In genomic region chr5:38560586-38561425, GRCm38 (mm10) we compare ENCODE assay signal across 8 mouse cellular contexts. TPM values are rescaled to one million over a fixed set of nuclear protein-coding genes. Genes with fewer than 3 reads are reported as not detected.
DNase-seq lines count a peak whose midpoint lies in the region; ATAC-seq and TF ChIP-seq lines count a peak whose summit lies in the region.

No protein-coding gene starts in this region.

- H3K27ac ChIP-seq in embryonic facial prominence, embryonic 10.5 days (replicated peaks): peak overlapping the region; percentile 97
- peak overlapping the region; percentile 93 for H3K27ac ChIP-seq in liver, postnatal 0 days (ENCODE audit: low read depth)
- H3K27ac ChIP-seq in neural tube, embryonic 14.5 days (ENCODE audit: low read depth, low read length): peak overlapping the region; percentile 80

- 1% methylated on average over 41 of the region's 41 CpGs for WGBS in embryonic facial prominence, embryonic 10.5 days
- under 1% methylated on average over 27 of the region's 41 CpGs for WGBS in liver, postnatal 0 days (ENCODE audit: insufficient replicate concordance)
- WGBS in neural tube, embryonic 14.5 days: 1% methylated on average over 40 of the region's 41 CpGs

- no peaks in the 10 kb centered on the region for H3K9me3 ChIP-seq in embryonic facial prominence, embryonic 10.5 days
- no peaks in the 10 kb centered on the region for H3K9me3 ChIP-seq in liver, postnatal 0 days (ENCODE audit: low read length)
- no peaks in the 10 kb centered on the region for H3K9me3 ChIP-seq in neural tube, embryonic 14.5 days (ENCODE audit: control insufficient read depth, low read length)

- DNase-seq in CD8-positive naive resting alpha-beta T cell, adult 2 months (ENCODE audit: low read depth in 2 of 2, low spot score in 2 of 2): peak; percentile 51 to 59
- DNase-seq in adrenal gland, postnatal 10 days: peak; percentile 55
- DNase-seq in embryonic facial prominence, embryonic 10.5 days (ENCODE audit: low spot score): no peak
- DNase-seq in heart, adult 9 months (ENCODE audit: low spot score in 2 of 2): peak; percentile 54 to 71
- peak; percentile 70 to 72 for DNase-seq in kidney, adult 8-10 months
- DNase-seq in liver, postnatal 0 days: peak; percentile 70
- DNase-seq in thymus, postnatal 36 days: peak; percentile 47 to 69

- peak overlapping the region; percentile 93 for H3K4me2 ChIP-seq in liver, postnatal 0 days (ENCODE audit: low read depth, low read length)
- H3K4me2 ChIP-seq in neural tube, embryonic 14.5 days (ENCODE audit: low read depth, low read length): peak overlapping the region; percentile 94

- H3K9ac ChIP-seq in liver, postnatal 0 days (replicated peaks): peak overlapping the region; percentile 89
- H3K9ac ChIP-seq in neural tube, embryonic 14.5 days (replicated peaks; ENCODE audit: low read depth, low read length): peak overlapping the region; percentile 82

- peaks cover 32% of the 10 kb centered on the region for H3K4me1 ChIP-seq in embryonic facial prominence, embryonic 10.5 days
- H3K4me1 ChIP-seq in liver, postnatal 0 days (ENCODE audit: insufficient read depth): peaks cover 23% of the 10 kb centered on the region
- peaks cover 20% of the 10 kb centered on the region for H3K4me1 ChIP-seq in neural tube, embryonic 14.5 days (ENCODE audit: control insufficient read depth, insufficient read depth, low read length)

- no peaks in the 10 kb centered on the region for H3K27me3 ChIP-seq in embryonic facial prominence, embryonic 10.5 days (replicated peaks; ENCODE audit: low read depth, poor library complexity, severe bottlenecking)
- H3K27me3 ChIP-seq in liver, postnatal 0 days (ENCODE audit: insufficient read depth, low read length): no peaks in the 10 kb centered on the region
- no peaks in the 10 kb centered on the region for H3K27me3 ChIP-seq in neural tube, embryonic 14.5 days (ENCODE audit: control insufficient read depth, insufficient read depth, low read length)

- peak; percentile 20 for ATAC-seq in liver, postnatal 0 days
- peak; percentile 49 for ATAC-seq in neural tube, embryonic 14.5 days (ENCODE audit: low read depth)

- peaks cover 43% of the 10 kb centered on the region for H3K36me3 ChIP-seq in embryonic facial prominence, embryonic 10.5 days (replicated peaks)
- peaks cover 27% of the 10 kb centered on the region for H3K36me3 ChIP-seq in liver, postnatal 0 days (replicated peaks; ENCODE audit: insufficient read depth, low read length)
- H3K36me3 ChIP-seq in neural tube, embryonic 14.5 days (ENCODE audit: control insufficient read depth, insufficient read depth, low read length): peaks cover 8% of the 10 kb centered on the region; the same call in 1 of the 2 replicates

- H3K4me3 ChIP-seq in embryonic facial prominence, embryonic 10.5 days: peak overlapping the region; percentile 96
- peak overlapping the region; percentile 93 for H3K4me3 ChIP-seq in liver, postnatal 0 days (ENCODE audit: low read depth, low read length)
- peak overlapping the region; percentile 93 for H3K4me3 ChIP-seq in neural tube, embryonic 14.5 days (ENCODE audit: low read depth, low read length)

- TF ChIP-seq EP300 in liver, postnatal 0 days (IDR thresholded peaks at IDR 0.05; ENCODE audit: low read depth): no peak

- TF ChIP-seq CTCF in liver, postnatal 0 days (IDR thresholded peaks at IDR 0.05; ENCODE audit: low read depth): no peak

RNA-seq across cellular contexts. Expression of gene Wdr1, which starts 2.2 kb away (rescaled TPM):
- 100 to 1,000 TPM; 118 to 136 TPM for total RNA-seq in adrenal gland, postnatal 10 days (2021)
- 200 and 203 TPM in 2 replicates for polyA plus RNA-seq in embryonic facial prominence, embryonic 10.5 days (2016; fragmentation: Nextera tagmentation; extraction: Ambion mirVana)
- polyA plus RNA-seq in liver, postnatal 0 days (2015; fragmentation: Nextera tagmentation; extraction: Ambion mirVana): 56.1 and 60.7 TPM in 2 replicates
- polyA plus RNA-seq in neural tube, embryonic 14.5 days (2014; fragmentation: Nextera tagmentation; extraction: Ambion mirVana): 181 and 187 TPM in 2 replicates

RNA-seq across cellular contexts. Expression of gene Slc2a9, which starts 57.9 kb away (rescaled TPM):
- total RNA-seq in adrenal gland, postnatal 10 days (2021): 10 to 100 TPM; 10.6 to 11.1 TPM
- 0.34 TPM in 1 of 2 replicates, not detected in the other for polyA plus RNA-seq in embryonic facial prominence, embryonic 10.5 days (2016; fragmentation: Nextera tagmentation; extraction: Ambion mirVana)
- polyA plus RNA-seq in liver, postnatal 0 days (2015; fragmentation: Nextera tagmentation; extraction: Ambion mirVana): 3.3 and 5.7 TPM in 2 replicates
- 0.61 and 0.80 TPM in 2 replicates for polyA plus RNA-seq in neural tube, embryonic 14.5 days (2014; fragmentation: Nextera tagmentation; extraction: Ambion mirVana)
